8 mouse cellular contexts compared by ENCODE assay signal in genomic region chr16:90142574-90143415, GRCm38 (mm10). TPM values are rescaled to one million over a fixed set of nuclear protein-coding genes. Genes with fewer than 3 reads are reported as not detected.
DNase-seq lines count a peak whose midpoint lies in the region; ATAC-seq and TF ChIP-seq lines count a peak whose summit lies in the region.

No protein-coding gene starts in this region.

- no peaks in the 10 kb centered on the region for H3K9me3 ChIP-seq in kidney, embryonic 14.5 days (ENCODE audit: control insufficient read depth, low read length)
- no peaks in the 10 kb centered on the region for H3K9me3 ChIP-seq in limb, embryonic 15.5 days
- no peaks in the 10 kb centered on the region for H3K9me3 ChIP-seq in midbrain, postnatal 0 days (ENCODE audit: low read length)
- no peaks in the 10 kb centered on the region for H3K9me3 ChIP-seq in stomach, postnatal 0 days (ENCODE audit: control insufficient read depth, low read length)

- peaks cover 19% of the 10 kb centered on the region for H3K4me1 ChIP-seq in kidney, embryonic 14.5 days (ENCODE audit: control insufficient read depth, insufficient read depth, low read length)
- H3K4me1 ChIP-seq in limb, embryonic 15.5 days: peaks cover 23% of the 10 kb centered on the region
- H3K4me1 ChIP-seq in midbrain, postnatal 0 days (ENCODE audit: insufficient read depth, low read length): no peaks in the 10 kb centered on the region; the same call in 1 of the 2 replicates
- H3K4me1 ChIP-seq in stomach, postnatal 0 days (replicated peaks; ENCODE audit: control insufficient read depth, insufficient read depth): no peaks in the 10 kb centered on the region

- peak overlapping the region; percentile 20; the same call in 1 of the 2 replicates for H3K27ac ChIP-seq in kidney, embryonic 14.5 days (ENCODE audit: low read depth, low read length)
- peak overlapping the region; percentile 78 for H3K27ac ChIP-seq in limb, embryonic 15.5 days
- H3K27ac ChIP-seq in midbrain, postnatal 0 days (ENCODE audit: low read depth, low read length): peak overlapping the region; percentile 91
- peak overlapping the region; percentile 67; the same call in 1 of the 2 replicates for H3K27ac ChIP-seq in stomach, postnatal 0 days (replicated peaks)

- no peaks in the 10 kb centered on the region for H3K27me3 ChIP-seq in kidney, embryonic 14.5 days (ENCODE audit: control insufficient read depth, insufficient read depth, low read length)
- no peaks in the 10 kb centered on the region for H3K27me3 ChIP-seq in limb, embryonic 15.5 days
- no peaks in the 10 kb centered on the region for H3K27me3 ChIP-seq in midbrain, postnatal 0 days (ENCODE audit: insufficient read depth, low read length)
- H3K27me3 ChIP-seq in stomach, postnatal 0 days (ENCODE audit: control insufficient read depth, insufficient read depth, low read length): no peaks in the 10 kb centered on the region

- H3K36me3 ChIP-seq in kidney, embryonic 14.5 days (ENCODE audit: control insufficient read depth, insufficient read depth, low read length): no peaks in the 10 kb centered on the region
- no peaks in the 10 kb centered on the region for H3K36me3 ChIP-seq in limb, embryonic 15.5 days
- no peaks in the 10 kb centered on the region for H3K36me3 ChIP-seq in midbrain, postnatal 0 days (ENCODE audit: insufficient read depth, low read length)
- H3K36me3 ChIP-seq in stomach, postnatal 0 days (ENCODE audit: control insufficient read depth, insufficient read depth, low read length): no peaks in the 10 kb centered on the region

- peak overlapping the region; percentile 69 for H3K4me3 ChIP-seq in kidney, embryonic 14.5 days (ENCODE audit: low read length)
- H3K4me3 ChIP-seq in limb, embryonic 15.5 days: peak overlapping the region; percentile 59
- H3K4me3 ChIP-seq in midbrain, postnatal 0 days (ENCODE audit: low read depth, low read length): peak overlapping the region; percentile 70
- H3K4me3 ChIP-seq in stomach, postnatal 0 days (ENCODE audit: low read depth, low read length): peak overlapping the region; percentile 59

- DNase-seq in layer of hippocampus, adult 11-12 months (ENCODE audit: low spot score): peak; percentile 61
- DNase-seq in layer of hippocampus, adult 9-10 months (ENCODE audit: low spot score): no peak
- DNase-seq in cerebellum, postnatal 36 days: peak; percentile 62 to 63
- peak; percentile 12 to 17 for DNase-seq in heart, adult 9 months (ENCODE audit: low spot score in 2 of 2)
- peak; percentile 79 for DNase-seq in midbrain, postnatal 0 days (ENCODE audit: low spot score)
- DNase-seq in stomach, postnatal 0 days (ENCODE audit: low spot score): peak; percentile 52

- peak overlapping the region; percentile 95 for H3K4me2 ChIP-seq in kidney, embryonic 14.5 days (replicated peaks; ENCODE audit: low read depth, low read length)
- H3K4me2 ChIP-seq in limb, embryonic 15.5 days: peak overlapping the region; percentile 92
- peak overlapping the region; percentile 58 for H3K4me2 ChIP-seq in midbrain, postnatal 0 days (ENCODE audit: low read depth, low read length, poor library complexity, severe bottlenecking)
- H3K4me2 ChIP-seq in stomach, postnatal 0 days (replicated peaks; ENCODE audit: low read depth): peak overlapping the region; percentile 97

- H3K9ac ChIP-seq in kidney, embryonic 14.5 days (ENCODE audit: low read depth, low read length): peak overlapping the region; percentile 76
- H3K9ac ChIP-seq in limb, embryonic 15.5 days: peak overlapping the region; percentile 61
- H3K9ac ChIP-seq in midbrain, postnatal 0 days (replicated peaks; ENCODE audit: low read length, poor library complexity, severe bottlenecking): peak overlapping the region; percentile 77
- peak overlapping the region; percentile 61 for H3K9ac ChIP-seq in stomach, postnatal 0 days (ENCODE audit: low read length)

- under 1% methylated on average over 57 of the region's 57 CpGs for WGBS in kidney, embryonic 14.5 days
- WGBS in limb, embryonic 15.5 days: under 1% methylated on average over 57 of the region's 57 CpGs
- under 1% methylated on average over 57 of the region's 57 CpGs for WGBS in midbrain, postnatal 0 days
- WGBS in stomach, postnatal 0 days: under 1% methylated on average over 57 of the region's 57 CpGs

- TF ChIP-seq CTCF in midbrain, postnatal 0 days (IDR thresholded peaks at IDR 0.05): no peak
- no peak for TF ChIP-seq CTCF in stomach, postnatal 0 days (IDR thresholded peaks at IDR 0.05; ENCODE audit: low read depth)

- peak; percentile 7 for ATAC-seq in kidney, embryonic 14.5 days (ENCODE audit: low FRiP score, low TSS enrichment)
- no peak for ATAC-seq in limb, embryonic 15.5 days (ENCODE audit: insufficient number of reproducible peaks, low FRiP score, low TSS enrichment, low read depth)
- ATAC-seq in midbrain, postnatal 0 days (ENCODE audit: low FRiP score): peak; percentile 29
- no peak; the same call in 1 of the 2 replicates for ATAC-seq in stomach, postnatal 0 days (ENCODE audit: low FRiP score, low TSS enrichment)

- TF ChIP-seq EP300 in stomach, postnatal 0 days (optimal IDR thresholded peaks at IDR 0.05): no peak

RNA-seq across cellular contexts. Expression of gene Tiam1, which starts 0.8 kb away (rescaled TPM):
- 24.5 and 28.4 TPM in 2 replicates for polyA plus RNA-seq in kidney, embryonic 14.5 days (2014; fragmentation: Nextera tagmentation; extraction: Ambion mirVana)
- 37.1 and 51.8 TPM in 2 replicates for polyA plus RNA-seq in limb, embryonic 15.5 days (2015; fragmentation: Nextera tagmentation; extraction: Ambion mirVana)
- total RNA-seq in midbrain, postnatal 0 days (2014; rRNA removed): 26.3 and 26.9 TPM in 2 replicates
- 15.5 and 17.6 TPM in 2 replicates for polyA plus RNA-seq in midbrain, postnatal 0 days (2015; fragmentation: Nextera tagmentation; extraction: Ambion mirVana)
- 18.4 and 18.8 TPM in 2 replicates for polyA plus RNA-seq in stomach, postnatal 0 days (2015; fragmentation: Nextera tagmentation; extraction: Ambion mirVana)

Comparison
In these comparisons a context has a peak if more than half of its experiments do, and no peak if none do; other contexts are left out.
1. ATAC-seq: peak in kidney, embryonic 14.5 days (single experiment) and midbrain, postnatal 0 days (single experiment); none in limb, embryonic 15.5 days (single experiment) and stomach, postnatal 0 days (single experiment).
2. H3K27ac ChIP-seq: peak in every context shown above with its lines; median percentile 91 in midbrain, postnatal 0 days; 78 in limb, embryonic 15.5 days; 67 in stomach, postnatal 0 days; 20 in kidney, embryonic 14.5 days.
3. Peak in every context shown above with its lines, with median percentiles within 50 percentile points of each other: H3K4me2 ChIP-seq, H3K4me3 ChIP-seq and H3K9ac ChIP-seq.